Mouse (Mus musculus) CH12.LX (cell line): Measurements from ENCODE around the gene Otos.

Source experiments
- CTCF ChIP-seq, 2 experiments: IDR thresholded peaks in 1 of 2; conservative IDR thresholded peaks in 1 of 2; 2 replicates each; pipeline ENCODE4 v1.5.1; 2011 to 2012; ENCODE audit warnings: low read depth in 2 of 2, low read length in 2 of 2, improper control_type of control experiment in 1 of 2, inconsistent platforms in 1 of 2, mild to moderate bottlenecking in 1 of 2, moderate library complexity in 1 of 2
- EP300 ChIP-seq: IDR thresholded peaks from 2 replicates; pipeline ENCODE4 v1.6.1; 2011; ENCODE audit warnings: low read length, improper control_type of control experiment
- ETS1 ChIP-seq: conservative IDR thresholded peaks from 2 replicates; pipeline ENCODE4 v1.6.1; 2012; ENCODE audit warnings: low read depth, mild to moderate bottlenecking, inconsistent platforms, low read length, improper control_type of control experiment, moderate library complexity
- MYC ChIP-seq: IDR thresholded peaks from 2 replicates; pipeline ENCODE4 v1.6.1; 2011; ENCODE audit warnings: low read depth, mild to moderate bottlenecking, improper control_type of control experiment, low read length
- POLR2AphosphoS2 ChIP-seq: IDR thresholded peaks from 2 replicates; pipeline ENCODE4 v1.6.1; 2011; ENCODE audit warnings: low read depth, low read length, improper control_type of control experiment
- SIN3A ChIP-seq: IDR thresholded peaks from 2 replicates; pipeline ENCODE4 v1.6.1; 2012; ENCODE audit warnings: low read length, improper control_type of control experiment, inconsistent platforms
- USF1 ChIP-seq: IDR thresholded peaks from 2 replicates; pipeline ENCODE4 v1.6.1; 2014; ENCODE audit warnings: low read depth, mild to moderate bottlenecking, inconsistent platforms, low read length, improper control_type of control experiment
- ZKSCAN1 ChIP-seq: IDR thresholded peaks from 2 replicates; pipeline ENCODE4 v1.6.1; 2012; ENCODE audit warnings: low read depth, inconsistent platforms, low read length, improper control_type of control experiment, borderline replicate concordance
- ZMIZ1 ChIP-seq: IDR thresholded peaks from 2 replicates; pipeline ENCODE4 v1.6.1; 2012; ENCODE audit warnings: low read depth, mild to moderate bottlenecking, inconsistent platforms, low read length, improper control_type of control experiment
- ZNF384 ChIP-seq: IDR thresholded peaks from 2 replicates; pipeline ENCODE4 v1.6.1; 2012; ENCODE audit warnings: low read depth, low read length, improper control_type of control experiment, inconsistent platforms

DNA sequence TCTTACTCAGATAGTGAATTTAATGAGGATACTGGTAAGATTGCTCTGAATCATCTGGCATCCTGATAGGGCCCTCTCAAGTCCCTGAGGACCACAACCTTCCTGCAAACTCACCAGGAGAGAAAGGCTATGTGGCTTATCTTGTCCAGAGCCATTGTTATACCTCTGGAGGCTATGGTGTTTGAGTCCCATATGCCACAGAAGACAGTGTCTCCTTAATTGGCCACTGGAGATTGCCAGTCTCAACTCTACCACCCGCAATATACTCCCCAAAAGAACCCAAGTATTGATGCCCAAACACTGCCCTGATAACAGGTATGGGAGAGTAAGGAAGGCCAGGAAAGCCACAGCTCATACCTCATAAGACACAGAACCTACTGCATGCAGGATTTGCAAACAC lies 43.2 kb downstream of the Otos start, which contains the start of gene Olfr1410:
- TF ChIP-seq ZNF384, result no peak
- TF ChIP-seq EP300, result no peak
- no peak for TF ChIP-seq MYC
- no peak for TF ChIP-seq ZMIZ1
- no peak for TF ChIP-seq CTCF (conservative IDR thresholded peaks at IDR 0.05 in 1 of 2, IDR thresholded peaks at IDR 0.05 in 1 of 2; ENCODE audit: low read depth in 2 of 2, low read length in 2 of 2)
- TF ChIP-seq POLR2AphosphoS2, result no peak
- TF ChIP-seq SIN3A, result no peak
- no peak for TF ChIP-seq ETS1
- TF ChIP-seq USF1, result no peak
- no peak for TF ChIP-seq ZKSCAN1
